ENCODE assay signal across 22 mouse cellular contexts in the genomic region with DNA sequence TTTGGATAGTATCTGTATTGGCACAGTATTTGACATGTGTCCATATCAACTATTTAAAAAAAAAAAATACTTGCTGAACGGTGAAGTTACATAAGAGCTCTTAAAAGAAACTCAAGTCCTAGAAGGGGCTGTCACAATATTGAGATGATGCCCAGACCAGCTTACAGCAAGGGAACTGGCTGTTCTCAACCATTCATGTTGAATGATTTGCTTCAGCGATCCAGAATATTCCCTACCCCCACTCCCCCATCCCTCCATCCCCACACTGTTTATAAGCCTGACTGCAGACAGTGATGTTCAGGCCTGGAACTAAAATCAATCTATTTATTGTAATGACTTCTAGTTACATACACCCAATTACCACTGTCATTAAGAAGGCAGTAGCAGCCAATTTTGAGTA.
DNase-seq lines count a peak whose midpoint lies in the region; ATAC-seq and TF ChIP-seq lines count a peak whose summit lies in the region.
"Had no signal": no experiment of that assay in that cellular context is flagged by ENCODE, and none has a peak within 500 bp of the region (broad histone marks: within the 10 kb centered on the region; RNA-seq: fewer than 3 reads in every experiment).

No protein-coding gene starts in this region.

- no peaks in the 10 kb centered on the region for H3K36me3 ChIP-seq in forebrain, embryonic 13.5 days (ENCODE audit: poor library complexity, severe bottlenecking)
- no peaks in the 10 kb centered on the region for H3K36me3 ChIP-seq in forebrain, embryonic 11.5 days (ENCODE audit: control insufficient read depth, insufficient read depth, low read length)
- H3K36me3 ChIP-seq in lung, postnatal 0 days (ENCODE audit: insufficient read depth, low read length) = no peaks in the 10 kb centered on the region
- H3K36me3 ChIP-seq in midbrain, embryonic 13.5 days = no peaks in the 10 kb centered on the region
- H3K36me3 ChIP-seq: embryonic facial prominence, embryonic 12.5 days; G1E; heart, embryonic 10.5 days; hindbrain, embryonic 13.5 days had no signal

- no peaks in the 10 kb centered on the region for H3K9me3 ChIP-seq in forebrain, embryonic 13.5 days (replicated peaks)
- no peaks in the 10 kb centered on the region for H3K9me3 ChIP-seq in forebrain, embryonic 11.5 days (ENCODE audit: control insufficient read depth, low read length)
- no peaks in the 10 kb centered on the region for H3K9me3 ChIP-seq in lung, postnatal 0 days (ENCODE audit: low read length)
- no peaks in the 10 kb centered on the region for H3K9me3 ChIP-seq in midbrain, embryonic 13.5 days
- H3K9me3 ChIP-seq: embryonic facial prominence, embryonic 12.5 days; heart, embryonic 10.5 days; hindbrain, embryonic 13.5 days had no signal

- no peak overlapping the region for H3K9ac ChIP-seq in forebrain, embryonic 13.5 days
- no peak overlapping the region for H3K9ac ChIP-seq in forebrain, embryonic 11.5 days (ENCODE audit: low read length)
- no peak overlapping the region for H3K9ac ChIP-seq in lung, postnatal 0 days (replicated peaks; ENCODE audit: low read depth)
- no peak overlapping the region for H3K9ac ChIP-seq in midbrain, embryonic 13.5 days (replicated peaks)
- H3K9ac ChIP-seq: embryonic facial prominence, embryonic 12.5 days; hindbrain, embryonic 13.5 days had no signal

- H3K27me3 ChIP-seq in forebrain, embryonic 13.5 days = no peaks in the 10 kb centered on the region
- no peaks in the 10 kb centered on the region for H3K27me3 ChIP-seq in forebrain, embryonic 11.5 days (ENCODE audit: control insufficient read depth, insufficient read depth, low read length)
- H3K27me3 ChIP-seq in lung, postnatal 0 days (replicated peaks; ENCODE audit: insufficient read depth, low read length) = no peaks in the 10 kb centered on the region
- H3K27me3 ChIP-seq in midbrain, embryonic 13.5 days = no peaks in the 10 kb centered on the region
- H3K27me3 ChIP-seq: embryonic facial prominence, embryonic 12.5 days; hindbrain, embryonic 13.5 days had no signal

- ATAC-seq in forebrain, embryonic 13.5 days = peak; percentile 65
- no peak for ATAC-seq in forebrain, embryonic 11.5 days (replicated peaks; ENCODE audit: low FRiP score)
- ATAC-seq in lung, postnatal 0 days = no peak
- no peak for ATAC-seq in midbrain, embryonic 13.5 days
- ATAC-seq: CD4-positive, CD25-positive, alpha-beta regulatory T cell, adult 4 months; intestine, embryonic 16.5 days had no signal

- peaks cover 12% of the 10 kb centered on the region for H3K4me1 ChIP-seq in forebrain, embryonic 13.5 days
- no peaks in the 10 kb centered on the region for H3K4me1 ChIP-seq in forebrain, embryonic 11.5 days (replicated peaks; ENCODE audit: control insufficient read depth, insufficient read depth, low read length)
- no peaks in the 10 kb centered on the region; the same call in 1 of the 2 replicates for H3K4me1 ChIP-seq in lung, postnatal 0 days (ENCODE audit: insufficient read depth, low read depth, low read length)
- no peaks in the 10 kb centered on the region for H3K4me1 ChIP-seq in midbrain, embryonic 13.5 days (replicated peaks)
- H3K4me1 ChIP-seq: heart, embryonic 10.5 days had no signal

- TF ChIP-seq EP300 in lung, postnatal 0 days (IDR thresholded peaks at IDR 0.05) = no peak

- no peak overlapping the region for H3K4me2 ChIP-seq in forebrain, embryonic 13.5 days
- no peak overlapping the region for H3K4me2 ChIP-seq in forebrain, embryonic 11.5 days (ENCODE audit: low read depth, low read length, severe bottlenecking)
- H3K4me2 ChIP-seq in lung, postnatal 0 days (replicated peaks; ENCODE audit: low read depth, low read length) = no peak overlapping the region
- H3K4me2 ChIP-seq in midbrain, embryonic 13.5 days (replicated peaks) = no peak overlapping the region
- H3K4me2 ChIP-seq: embryonic facial prominence, embryonic 12.5 days; hindbrain, embryonic 13.5 days had no signal

- WGBS in forebrain, embryonic 13.5 days = 42% methylated on average over 2 of the region's 2 CpGs
- WGBS in forebrain, embryonic 11.5 days = 74% methylated on average over 2 of the region's 2 CpGs
- 38% methylated on average over 2 of the region's 2 CpGs for WGBS in lung, postnatal 0 days
- WGBS in midbrain, embryonic 13.5 days = 78% methylated on average over 2 of the region's 2 CpGs

- DNase-seq in forebrain, embryonic 11.5 days (ENCODE audit: low spot score) = no peak
- DNase-seq in layer of hippocampus, adult 18-20 months (ENCODE audit: low spot score in 2 of 2) = peak; percentile 27 to 48
- no peak for DNase-seq in layer of hippocampus, adult 9-10 months (ENCODE audit: low spot score)
- peak; percentile 23 for DNase-seq in lung, postnatal 0 days (ENCODE audit: low spot score)
- no peak for DNase-seq in lung, adult 18-20 months
- DNase-seq: adrenal gland, postnatal 10 days; B cell, adult 2 months; cerebellum, adult 11-12 months; cerebellum, adult 9-10 months; cerebellum, postnatal 25 days; gastrocnemius, postnatal 10 days; heart, adult 18-20 months; heart, postnatal 10 days; heart, postnatal 4 days had no signal

- TF ChIP-seq CTCF in lung, postnatal 0 days (IDR thresholded peaks at IDR 0.05) = no peak

- H3K27ac ChIP-seq in forebrain, embryonic 13.5 days = no peak overlapping the region
- H3K27ac ChIP-seq in forebrain, embryonic 11.5 days (ENCODE audit: low read depth, low read length) = no peak overlapping the region
- H3K27ac ChIP-seq in lung, postnatal 0 days (ENCODE audit: low read length) = no peak overlapping the region
- no peak overlapping the region for H3K27ac ChIP-seq in midbrain, embryonic 13.5 days
- H3K27ac ChIP-seq: embryonic facial prominence, embryonic 12.5 days; heart, embryonic 10.5 days; hindbrain, embryonic 13.5 days had no signal

- no peak overlapping the region for H3K4me3 ChIP-seq in forebrain, embryonic 13.5 days
- H3K4me3 ChIP-seq in forebrain, embryonic 11.5 days (ENCODE audit: low read depth, low read length) = no peak overlapping the region
- no peak overlapping the region for H3K4me3 ChIP-seq in lung, postnatal 0 days (ENCODE audit: low read depth, low read length)
- H3K4me3 ChIP-seq in midbrain, embryonic 13.5 days (replicated peaks) = no peak overlapping the region
- H3K4me3 ChIP-seq: embryonic facial prominence, embryonic 12.5 days; heart, embryonic 10.5 days; hindbrain, embryonic 13.5 days had no signal

Comparison
In these comparisons a context has a peak if more than half of its experiments do, and no peak if none do; other contexts are left out.
1. DNase-seq: peak in layer of hippocampus, adult 18-20 months (2 of 2) and lung, postnatal 0 days (single experiment); none in forebrain, embryonic 11.5 days (single experiment), layer of hippocampus, adult 9-10 months (single experiment) and lung, adult 18-20 months (0 of 2).